Mouse (Mus musculus): ENCODE results near the gene Katnal1. TPM values are rescaled to one million over a fixed set of nuclear protein-coding genes. Genes with fewer than 3 reads are reported as not detected.

Katnal1 gene
- total and polyA plus RNA-seq, 3 experiments = 12.8 to 14.8 TPM; not detected in 1

DNA sequence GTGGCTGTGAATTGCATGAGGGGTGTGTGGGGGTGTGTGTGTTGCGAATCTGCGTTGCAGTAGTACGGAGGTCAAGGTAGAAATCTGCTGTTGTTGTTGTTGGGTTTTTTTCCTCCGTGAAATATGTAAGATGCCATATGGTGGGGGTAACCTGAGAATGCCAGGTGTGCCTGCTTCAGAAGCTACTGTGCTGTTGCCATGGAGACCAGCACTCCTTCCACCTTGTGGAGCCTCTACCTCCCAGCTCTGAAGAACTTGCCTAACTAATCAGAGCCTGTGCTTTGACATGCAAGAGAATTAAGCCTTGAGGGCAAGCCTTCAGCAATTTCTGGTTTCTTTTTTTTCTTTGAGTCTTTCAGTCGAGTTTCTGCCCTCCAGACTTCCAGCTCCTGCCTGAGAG, 75.0 kb downstream of the Katnal1 start:
- no peaks in the 10 kb centered on the region for H3K4me1 ChIP-seq (ENCODE audit: control insufficient read depth in 1 of 2, insufficient read depth in 2 of 2, low read length in 2 of 2)
- H3K9me3 ChIP-seq (replicated peaks; ENCODE audit: insufficient read depth, low read length) = no peaks in the 10 kb centered on the region

DNA sequence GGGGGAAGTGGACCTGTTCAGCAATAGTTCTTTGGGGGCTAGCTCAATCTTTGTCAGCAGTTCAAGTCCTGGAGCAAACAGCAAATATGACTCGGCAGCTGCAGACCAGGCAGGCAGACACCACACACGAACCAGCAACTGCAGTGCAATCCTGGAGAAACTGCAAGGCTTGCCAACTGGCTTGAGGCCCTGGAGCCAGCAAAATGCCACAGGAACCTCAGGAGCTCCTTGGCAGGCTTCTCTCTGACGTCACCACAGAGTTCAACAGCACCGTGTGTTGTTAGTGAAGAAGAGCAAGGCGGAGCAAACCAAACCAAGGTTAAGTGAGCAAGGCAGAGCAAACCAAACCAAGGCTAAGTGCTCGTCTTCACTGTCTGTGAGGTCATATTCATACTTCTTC, 79.6 kb downstream of the Katnal1 start:
- H3K27me3 ChIP-seq (ENCODE audit: control insufficient read depth in 1 of 2, insufficient read depth in 2 of 2, low read length in 2 of 2) = no peaks in the 10 kb centered on the region; a peak in 1 of 4 replicates
- H3K36me3 ChIP-seq (ENCODE audit: control insufficient read depth in 1 of 2, insufficient read depth in 2 of 2, low read length in 2 of 2) = no peaks in the 10 kb centered on the region
- H3K4me1 ChIP-seq (ENCODE audit: control insufficient read depth in 1 of 2, insufficient read depth in 2 of 2, low read length in 2 of 2) = no peaks in the 10 kb centered on the region
- no peak overlapping the region for H3K27ac ChIP-seq (ENCODE audit: control insufficient read depth, low read depth, low read length)
- no peak for DNase-seq (ENCODE audit: low read depth, low spot score)
- no peaks in the 10 kb centered on the region for H3K9me3 ChIP-seq (replicated peaks; ENCODE audit: insufficient read depth, low read length)
- H3K79me2 ChIP-seq (ENCODE audit: control insufficient read depth, insufficient read depth, low read length, poor library complexity) = no peaks in the 10 kb centered on the region
- H3K9ac ChIP-seq (ENCODE audit: control insufficient read depth, low read depth, low read length, poor library complexity, severe bottlenecking) = no peak overlapping the region
- no peak overlapping the region for H3K4me3 ChIP-seq (ENCODE audit: control insufficient read depth in 1 of 2, insufficient read depth in 1 of 2, low read depth in 2 of 2, low read length in 2 of 2)
- TF ChIP-seq GABPA (IDR thresholded peaks at IDR 0.05; ENCODE audit: low read depth, low read length) = no peak
- TF ChIP-seq HCFC1 (IDR thresholded peaks at IDR 0.05; ENCODE audit: low read depth, low read length) = no peak
- no peak for TF ChIP-seq EP300 (IDR thresholded peaks at IDR 0.05; ENCODE audit: low read depth in 1 of 2, low read length in 2 of 2)

More for the DNA sequence above, 75.0 kb downstream of the Katnal1 start:
- no peak for DNase-seq (ENCODE audit: low read depth, low spot score)
- no peaks in the 10 kb centered on the region for H3K79me2 ChIP-seq (ENCODE audit: control insufficient read depth, insufficient read depth, low read length, poor library complexity)
- H3K4me3 ChIP-seq (ENCODE audit: control insufficient read depth in 1 of 2, insufficient read depth in 1 of 2, low read depth in 2 of 2, low read length in 2 of 2) = no peak overlapping the region
- no peak overlapping the region for H3K9ac ChIP-seq (ENCODE audit: control insufficient read depth, low read depth, low read length, poor library complexity, severe bottlenecking)
- no peaks in the 10 kb centered on the region for H3K36me3 ChIP-seq (ENCODE audit: control insufficient read depth in 1 of 2, insufficient read depth in 2 of 2, low read length in 2 of 2)
- H3K27ac ChIP-seq (ENCODE audit: control insufficient read depth, low read depth, low read length) = no peak overlapping the region
- TF ChIP-seq POLR2A (IDR thresholded peaks at IDR 0.05; ENCODE audit: control insufficient read depth in 1 of 2, insufficient read depth in 1 of 2, low read depth in 1 of 2, low read length in 2 of 2, poor library complexity in 1 of 2) (no peak), CHD1 (IDR thresholded peaks at IDR 0.05; ENCODE audit: low read depth, low read length) (no peak), MAX (IDR thresholded peaks at IDR 0.05; ENCODE audit: low read length) (no peak), ZNF384 (IDR thresholded peaks at IDR 0.05; ENCODE audit: low read depth, low read length) (no peak), SMC3 (IDR thresholded peaks at IDR 0.05; ENCODE audit: low read depth, low read length) (no peak), MAFK (IDR thresholded peaks at IDR 0.05; ENCODE audit: borderline replicate concordance, low read depth, low read length) (no peak), RAD21 (IDR thresholded peaks at IDR 0.05; ENCODE audit: low read depth, low read length) (no peak), EP300 (IDR thresholded peaks at IDR 0.05; ENCODE audit: low read depth in 1 of 2, low read length in 2 of 2) (no peak), ELF1 (IDR thresholded peaks at IDR 0.05; ENCODE audit: low read depth, low read length) (no peak)
- peaks cover 0 to 7% of the 10 kb centered on the region in 2 experiments; a peak in 3 of 4 replicates for H3K27me3 ChIP-seq (ENCODE audit: control insufficient read depth in 1 of 2, insufficient read depth in 2 of 2, low read length in 2 of 2)

DNA sequence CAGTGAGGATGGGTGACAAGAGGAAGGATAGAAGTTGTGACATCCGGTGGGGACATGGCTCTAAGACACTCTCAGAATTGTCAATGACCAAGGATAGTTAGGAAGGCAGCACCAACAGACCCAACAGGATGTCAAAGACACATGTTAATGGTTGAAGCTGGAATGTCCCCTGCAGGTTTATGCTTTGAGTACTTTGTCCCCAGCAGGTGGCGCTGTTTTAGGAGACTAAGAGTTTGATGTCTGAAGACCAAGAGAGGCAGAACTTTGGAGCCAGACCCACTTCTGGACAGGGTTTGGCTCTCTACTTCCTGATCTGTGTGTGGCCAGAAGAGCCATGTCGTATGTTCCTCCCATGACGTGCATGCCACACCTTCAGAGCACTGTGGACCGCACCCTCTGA, 82.1 kb downstream of the Katnal1 start:
- no peaks in the 10 kb centered on the region for H3K9me3 ChIP-seq (replicated peaks; ENCODE audit: insufficient read depth, low read length)
- H3K27me3 ChIP-seq (ENCODE audit: control insufficient read depth in 1 of 2, insufficient read depth in 2 of 2, low read length in 2 of 2) = no peaks in the 10 kb centered on the region; a peak in 2 of 4 replicates
- H3K36me3 ChIP-seq (ENCODE audit: control insufficient read depth in 1 of 2, insufficient read depth in 2 of 2, low read length in 2 of 2) = no peaks in the 10 kb centered on the region
- no peak overlapping the region for H3K9ac ChIP-seq (ENCODE audit: control insufficient read depth, low read depth, low read length, poor library complexity, severe bottlenecking)
- peak; percentile 58 for DNase-seq (ENCODE audit: low read depth, low spot score)
- H3K27ac ChIP-seq (ENCODE audit: control insufficient read depth, low read depth, low read length) = no peak overlapping the region
- no peak overlapping the region for H3K4me3 ChIP-seq (ENCODE audit: control insufficient read depth in 1 of 2, insufficient read depth in 1 of 2, low read depth in 2 of 2, low read length in 2 of 2)
- TF ChIP-seq RAD21 (IDR thresholded peaks at IDR 0.05; ENCODE audit: low read depth, low read length) = peak; percentile 15
- peak; percentile 65 for TF ChIP-seq SMC3 (IDR thresholded peaks at IDR 0.05; ENCODE audit: low read depth, low read length)
- no peak for TF ChIP-seq TBP (IDR thresholded peaks at IDR 0.05; ENCODE audit: low read depth, low read length)
- TF ChIP-seq KAT2A (conservative IDR thresholded peaks at IDR 0.05; ENCODE audit: low read depth, low read length) = no peak
- peak; percentile 44 to 72 (median 65) for TF ChIP-seq CTCF (IDR thresholded peaks at IDR 0.05 in 2 of 3, conservative IDR thresholded peaks at IDR 0.05 in 1 of 3; ENCODE audit: control insufficient read depth in 1 of 3, insufficient read depth in 1 of 3, low read depth in 2 of 3, low read length in 3 of 3, poor library complexity in 1 of 3, severe bottlenecking in 1 of 3)
- H3K79me2 ChIP-seq (ENCODE audit: control insufficient read depth, insufficient read depth, low read length, poor library complexity) = no peaks in the 10 kb centered on the region
- H3K4me1 ChIP-seq (ENCODE audit: control insufficient read depth in 1 of 2, insufficient read depth in 2 of 2, low read length in 2 of 2) = no peaks in the 10 kb centered on the region
